Mouse (Mus musculus) embryo, embryonic 9.5 days (tissue): ENCODE results near the gene Gpr62.

Source experiments
- DNase-seq: peaks from one replicate; pipeline ENCODE4 v3.0.0-alpha.2; 2017; ENCODE audit errors: extremely low spot score

The Gpr62 gene

DNA sequence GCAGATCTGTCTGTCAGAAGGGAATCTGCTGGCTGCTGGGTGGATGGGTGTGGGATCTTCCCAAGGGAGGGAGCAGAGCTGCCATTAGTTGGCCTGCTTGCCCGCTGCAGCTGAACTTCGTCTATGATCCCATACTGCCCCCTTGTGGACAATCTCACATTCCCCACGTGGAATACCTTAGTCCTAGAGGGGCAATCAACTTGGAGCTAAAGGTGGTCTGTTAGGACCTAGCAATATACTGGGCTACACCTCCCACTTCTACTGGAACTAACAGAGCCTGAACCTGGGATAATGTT, 43.9 kb downstream of the Gpr62 start:
- DNase-seq, result peak; percentile 90

DNA sequence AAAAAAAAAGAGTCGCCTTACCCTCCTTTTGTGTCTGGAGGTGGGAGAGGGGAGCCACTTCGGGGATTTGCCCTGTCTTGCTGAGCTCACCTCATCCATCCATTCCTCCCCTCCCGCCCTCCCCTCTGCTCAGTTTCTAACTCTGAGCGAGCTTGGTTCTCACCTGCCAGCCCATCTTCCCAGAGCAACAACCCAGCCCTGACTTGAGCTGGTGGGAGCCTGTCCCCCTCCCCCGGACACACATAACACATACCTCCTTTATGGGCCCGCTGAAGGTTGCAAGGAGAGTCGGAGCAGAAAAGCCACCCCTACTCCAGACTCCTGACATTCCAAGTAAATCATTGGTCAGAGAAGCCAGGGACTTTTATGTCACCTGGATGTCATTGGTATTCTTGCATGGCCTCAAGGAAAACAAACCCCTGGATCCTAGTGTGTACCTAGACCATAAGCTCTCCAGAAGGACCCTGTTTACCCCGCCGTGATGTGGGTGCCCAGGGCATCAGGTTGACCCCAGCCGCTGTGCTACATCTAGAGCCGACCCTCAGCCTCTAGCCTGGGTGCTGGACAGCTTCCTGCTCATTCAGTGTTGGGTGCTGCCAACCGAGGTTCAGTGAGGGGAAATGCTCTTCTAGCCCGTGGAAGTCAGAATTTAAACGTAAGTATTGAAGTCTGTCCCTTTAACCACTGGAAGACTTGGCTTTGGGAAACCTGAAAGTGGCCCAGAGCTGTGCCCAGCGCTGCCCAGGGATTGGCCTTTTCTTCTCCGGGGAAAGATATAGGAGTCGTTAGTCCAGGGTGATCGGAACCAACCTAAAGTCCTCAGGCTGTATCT, 44.5 kb downstream of the Gpr62 start:
- DNase-seq, result no peak

DNA sequence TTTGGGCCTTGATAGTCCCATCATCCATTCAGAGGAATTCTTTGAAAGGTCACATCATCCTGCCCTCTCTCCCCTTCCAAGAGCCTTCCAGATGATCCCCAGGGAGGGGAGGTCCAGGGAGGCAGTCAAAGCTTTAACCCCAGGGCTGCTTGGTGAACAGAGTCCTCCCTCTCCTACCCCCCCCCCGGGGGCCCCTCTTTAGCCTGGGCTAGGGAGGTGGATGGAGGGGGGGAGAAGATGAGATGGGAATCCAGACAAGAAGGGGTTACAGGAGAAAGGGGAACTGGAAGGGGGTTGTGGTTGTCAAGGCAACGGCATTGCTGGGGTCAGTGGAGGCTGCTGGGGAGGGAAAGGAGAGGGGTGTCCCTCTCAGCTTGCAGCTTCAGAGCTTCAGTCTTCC, 45.1 kb downstream of the Gpr62 start:
- DNase-seq, result peak; percentile 82

DNA sequence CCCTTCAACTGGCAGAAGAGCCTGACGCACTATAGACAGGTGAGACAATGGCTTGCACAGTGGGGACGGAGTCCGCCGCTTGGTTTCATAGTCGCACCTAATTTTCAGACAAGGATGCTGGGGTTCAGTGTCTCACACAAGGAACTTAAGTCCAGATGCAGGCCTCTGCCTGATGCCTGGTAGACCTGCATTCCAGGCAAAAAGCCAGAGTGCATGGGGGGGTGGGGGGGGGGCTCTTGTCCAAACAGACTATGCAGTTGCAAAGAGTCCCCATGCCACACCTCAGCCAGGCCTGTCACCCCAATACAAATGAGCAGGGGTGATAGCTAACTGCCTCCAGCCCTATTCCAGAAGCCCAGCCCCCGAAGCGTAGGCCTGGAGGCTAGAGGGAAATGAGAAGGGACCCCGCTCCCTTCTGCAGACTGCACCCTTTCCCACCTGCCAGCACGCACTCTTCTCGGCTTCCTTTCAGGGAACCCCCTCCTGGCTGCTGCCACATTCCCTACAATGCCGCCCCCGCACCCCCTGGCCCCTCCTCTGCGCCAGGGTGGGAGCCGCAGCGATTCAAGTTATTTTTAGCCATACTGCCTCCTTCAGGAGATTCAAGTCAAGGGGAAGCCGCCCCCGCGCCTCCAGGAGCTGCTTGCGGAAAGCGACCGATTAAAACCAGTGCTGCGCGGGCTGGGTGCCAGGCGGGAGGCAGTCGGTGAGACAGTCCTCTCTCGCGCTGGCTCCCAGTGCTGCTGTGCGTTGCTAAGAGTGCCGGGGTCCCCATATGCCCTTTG, 47.7 kb downstream of the Gpr62 start:
- DNase-seq, result peak; percentile 67

DNA sequence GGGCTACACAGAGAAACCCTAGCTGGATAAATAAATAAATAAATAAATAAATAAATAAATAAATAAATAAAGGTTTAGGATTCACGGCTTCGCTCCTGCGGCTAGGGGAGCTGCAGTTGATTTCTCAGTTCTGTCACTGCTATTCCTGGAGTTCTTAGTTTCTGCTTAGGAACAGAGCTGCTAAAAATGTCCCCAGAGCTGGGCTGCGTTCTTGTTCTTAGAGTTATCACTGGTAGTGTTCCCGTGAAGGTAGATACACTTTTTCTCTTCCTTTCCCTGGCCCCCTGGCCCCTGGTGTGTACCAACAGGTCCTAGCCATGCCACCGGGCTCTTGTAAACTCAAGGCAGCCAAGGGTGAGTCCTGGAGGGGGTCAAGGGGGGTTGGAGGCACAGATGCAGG, 48.9 kb downstream of the Gpr62 start:
- DNase-seq, result no peak
